Mouse (Mus musculus): ENCODE data around the gene Arf6.

- TF ChIP-seq CTCF (IDR thresholded peaks at IDR 0.05; ENCODE audit: control insufficient read depth, insufficient read depth, insufficient replicate concordance, low read depth, low read length) = no peak
- no peak for TF ChIP-seq POLR2A (IDR thresholded peaks at IDR 0.05; ENCODE audit: control insufficient read depth, low read depth, low read length)
These were observed 46.7 kb downstream of the Arf6 start for GRCm38 (mm10) chr12:69418606-69419005.
